ENCODE assay signal across 20 mouse cellular contexts in the genomic region with DNA sequence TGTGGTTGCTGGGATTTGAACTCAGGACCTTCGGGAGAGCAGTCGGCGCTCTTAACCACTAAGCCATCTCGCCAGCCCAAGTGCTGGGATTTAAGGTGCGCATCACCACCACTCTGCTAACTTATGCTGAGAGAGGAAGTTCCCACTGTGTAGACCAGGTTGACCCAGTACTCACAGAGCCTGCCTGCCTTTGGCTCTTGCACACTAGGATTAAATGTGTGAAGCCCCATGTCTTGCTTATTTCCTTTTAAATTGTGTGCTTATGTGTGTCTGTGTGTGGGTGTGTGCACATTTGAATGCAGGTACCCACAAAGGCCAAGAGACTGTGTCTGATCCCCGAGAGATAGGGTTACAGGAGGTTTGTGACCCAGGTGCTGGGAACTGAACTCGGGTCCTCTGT.
"Had no signal": no experiment of that assay in that cellular context is flagged by ENCODE, and none has a peak within 500 bp of the region (broad histone marks: within the 10 kb centered on the region; RNA-seq: fewer than 3 reads in every experiment).

No protein-coding gene starts in this region.

- H3K27ac ChIP-seq: limb, embryonic 13.5 days; liver, embryonic 12.5 days; liver, embryonic 15.5 days; macrophage; midbrain, embryonic 12.5 days; midbrain, embryonic 15.5 days; neural tube, embryonic 13.5 days; stomach, embryonic 15.5 days had no signal

- H3K9me3 ChIP-seq: limb, embryonic 10.5 days; limb, embryonic 13.5 days; liver, embryonic 12.5 days; liver, embryonic 15.5 days; lung, embryonic 15.5 days; midbrain, embryonic 12.5 days; midbrain, embryonic 15.5 days; neural tube, embryonic 13.5 days; stomach, embryonic 15.5 days had no signal

- H3K36me3 ChIP-seq: limb, embryonic 10.5 days; liver, embryonic 12.5 days; liver, embryonic 15.5 days; lung, embryonic 15.5 days; midbrain, embryonic 12.5 days; midbrain, embryonic 15.5 days; neural tube, embryonic 13.5 days; stomach, embryonic 15.5 days had no signal

- H3K27me3 ChIP-seq: limb, embryonic 13.5 days; liver, embryonic 12.5 days; liver, embryonic 15.5 days; lung, embryonic 15.5 days; midbrain, embryonic 12.5 days; midbrain, embryonic 15.5 days; neural tube, embryonic 13.5 days; stomach, embryonic 15.5 days had no signal

- H3K4me3 ChIP-seq: layer of hippocampus, adult 2 months; limb, embryonic 10.5 days; limb, embryonic 13.5 days; liver, embryonic 12.5 days; liver, embryonic 15.5 days; lung, embryonic 15.5 days; midbrain, embryonic 12.5 days; midbrain, embryonic 15.5 days; neural tube, embryonic 13.5 days; stomach, embryonic 15.5 days had no signal

- DNase-seq: kidney, postnatal 25 days; layer of hippocampus, adult 9-11 months; liver; lung, adult 18-20 months; lung, postnatal 14 days; retina, postnatal 1 day; right cerebral cortex, postnatal 25 days; spleen, adult 18-20 months; thymus, postnatal 36 days had no signal
